Mouse (Mus musculus) ES-E14 (cell line): ENCODE results near the gene Ap3b1. TPM values are rescaled to one million over a fixed set of nuclear protein-coding genes. Genes with fewer than 3 reads are reported as not detected.

Source experiments
- DNase-seq: peaks from one replicate; pipeline ENCODE4 v3.0.0-alpha.2; 2013; ENCODE audit warnings: low read depth, low spot score
- H3K27ac ChIP-seq: 2 replicates; pipeline ENCODE4 v1.5.1; 2012; ENCODE audit warnings: low read depth, mild to moderate bottlenecking, low read length, moderate library complexity, mixed read lengths; ENCODE audit not compliant: poor library complexity, insufficient read depth, severe bottlenecking
- H3K36me3 ChIP-seq: 2 replicates; pipeline ENCODE4 v1.6.1; 2012; ENCODE audit warnings: mild to moderate bottlenecking, low read length, moderate library complexity, mixed read lengths; ENCODE audit not compliant: control insufficient read depth, poor library complexity, insufficient read depth, severe bottlenecking
- H3K4me1 ChIP-seq, 2 experiments: fragments of 150-350 bp in 1 of 2; sonication (generic) in 1 of 2; 2 replicates each; pipeline ENCODE4 v1.6.1; 2012; ENCODE audit warnings: low read length in 2 of 2, mild to moderate bottlenecking in 1 of 2, mixed read lengths in 1 of 2; ENCODE audit not compliant: control insufficient read depth in 2 of 2, insufficient read depth in 2 of 2, poor library complexity in 1 of 2
- H3K4me3 ChIP-seq, 2 experiments: fragments of 150-350 bp in 1 of 2; sonication (generic) in 1 of 2; 2 replicates each; pipeline ENCODE4 v1.5.1; 2012; ENCODE audit warnings: low read length in 2 of 2, low read depth in 1 of 2, mild to moderate bottlenecking in 1 of 2, mixed read lengths in 1 of 2; ENCODE audit not compliant: insufficient read depth in 1 of 2, poor library complexity in 1 of 2, severe bottlenecking in 1 of 2
- H3K9ac ChIP-seq: 2 replicates; pipeline ENCODE4 v1.6.1; 2012; ENCODE audit warnings: low read depth, mild to moderate bottlenecking, low read length, mixed read lengths; ENCODE audit not compliant: poor library complexity, insufficient read depth, severe bottlenecking
- H3K9me3 ChIP-seq: fragments of 150-350 bp; sonication (generic); 2 replicates; pipeline ENCODE4 v1.6.1; 2012; ENCODE audit warnings: low read depth, mild to moderate bottlenecking, low read length; ENCODE audit not compliant: control insufficient read depth, insufficient read depth
- CHD2 ChIP-seq: IDR thresholded peaks from 2 replicates; pipeline ENCODE4 v1.6.1; 2014; ENCODE audit warnings: mild to moderate bottlenecking, low read depth, low read length, inconsistent platforms
- HCFC1 ChIP-seq: IDR thresholded peaks from 2 replicates; pipeline ENCODE4 v1.6.1; 2012; ENCODE audit warnings: low read length, inconsistent platforms, borderline replicate concordance; ENCODE audit not compliant: insufficient read depth
- MAFK ChIP-seq: IDR thresholded peaks from 2 replicates; pipeline ENCODE4 v1.6.1; 2014; ENCODE audit warnings: mild to moderate bottlenecking, low read depth, low read length, inconsistent platforms; ENCODE audit not compliant: insufficient read depth
- ZC3H11A ChIP-seq: IDR thresholded peaks from 2 replicates; pipeline ENCODE4 v1.6.1; 2012; ENCODE audit warnings: low read depth, mild to moderate bottlenecking, inconsistent platforms, low read length, borderline replicate concordance
- ZNF384 ChIP-seq: IDR thresholded peaks from 2 replicates; pipeline ENCODE4 v1.6.1; 2012; ENCODE audit warnings: low read depth, low read length, inconsistent platforms
- in situ Hi-C, 2 experiments: fragments of 600-800 bp; cut with MboI; formaldehyde crosslinking; loops; one replicate each; pipeline ENCODE4 v1.15.1; 2025; ENCODE audit warnings: low sequenced_read_pairs in 2 of 2, inconsistent platforms in 1 of 2; ENCODE audit not compliant: unreplicated experiment in 2 of 2
- total RNA-seq: library from RNA; depleted of rRNA; stranded (reverse); fragments of 300-350 nt; gene quantifications from 2 replicates; pipeline ENCODE4 v1.2.3, GENCODE M21; 2012; rRNA removed

Gene Ap3b1
- total RNA-seq, 1 experiment = 33.2 TPM

DNA sequence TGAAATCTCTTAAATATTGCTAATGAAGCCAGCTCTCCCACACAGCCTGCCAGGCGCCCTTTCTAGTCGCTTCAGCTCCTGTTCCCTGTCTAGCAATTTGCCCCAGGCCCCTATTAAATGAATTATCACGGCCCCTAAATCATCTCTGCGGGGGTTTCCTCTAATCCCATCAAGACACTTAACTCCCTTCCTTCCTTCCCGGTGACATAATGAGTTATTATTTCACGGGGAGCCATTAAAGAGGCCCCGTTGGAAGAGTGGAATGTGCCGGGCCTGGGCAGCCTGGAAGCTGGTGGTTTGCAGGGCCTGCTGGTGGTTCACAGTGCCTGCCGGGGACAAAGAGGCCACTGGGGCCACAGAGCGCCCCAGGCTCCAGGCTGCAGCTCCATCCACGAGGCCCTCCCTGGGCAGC, 249.7 kb downstream of the Ap3b1 start:
- Histone ChIP-seq H3K4me1 (no peaks in the 10 kb centered on the region; a peak in 1 of 4 replicates), H3K27ac (no peak overlapping the region), H3K4me3 (peak overlapping the region in 1 of 2 experiments; percentile 37; a peak in 2 of 4 replicates), H3K9me3 (no peaks in the 10 kb centered on the region), H3K9ac (0 out of 2 replicates have a peak overlapping the region, but pooled peaks have one; percentile 19), H3K36me3 (no peaks in the 10 kb centered on the region)
- TF ChIP-seq ZC3H11A (no peak), MAFK (no peak), HCFC1 (no peak), CHD2 (no peak), ZNF384 (no peak)
- DNase-seq = no peak
- in situ Hi-C loops = no loop called here

DNA sequence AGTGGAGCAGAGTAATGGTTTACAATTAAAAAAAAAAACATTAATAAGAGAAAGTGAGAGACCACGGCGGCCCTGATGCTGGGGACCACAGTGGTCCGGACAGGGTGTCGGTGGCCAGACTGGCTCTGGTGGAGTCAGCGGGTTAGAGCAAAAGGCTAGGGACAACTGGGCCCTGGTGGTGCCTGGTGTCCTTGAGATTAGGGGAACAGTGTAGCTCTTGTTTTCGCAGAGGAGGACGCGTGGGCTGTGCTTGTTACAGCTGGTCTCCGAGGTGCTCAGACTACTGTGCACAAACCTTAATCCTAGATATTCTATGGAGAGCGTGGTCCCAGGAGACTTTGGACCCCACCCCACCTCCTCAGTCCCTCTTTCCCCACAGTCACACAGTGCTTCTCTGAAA, 250.2 kb downstream of the Ap3b1 start:
- TF ChIP-seq MAFK (no peak), CHD2 (no peak), HCFC1 (no peak), ZNF384 (no peak), ZC3H11A (no peak)
- in situ Hi-C loops = no loop called here
- DNase-seq = no peak
- Histone ChIP-seq H3K27ac (no peak overlapping the region), H3K9ac (no peak overlapping the region), H3K4me1 (no peaks in the 10 kb centered on the region; a peak in 1 of 4 replicates), H3K9me3 (no peaks in the 10 kb centered on the region), H3K4me3 (peak overlapping the region in 1 of 2 experiments; percentile 37; a peak in 2 of 4 replicates), H3K36me3 (no peaks in the 10 kb centered on the region)

Other genes starting within 250 kb of the Ap3b1 start
- gene Scamp1, start 73.1 kb upstream of the Ap3b1 start, total RNA-seq = 15.5 and 21.0 TPM in 2 replicates